Mouse (Mus musculus) testis, adult 2 months (tissue): ENCODE measurements around the gene Pkdcc.

ENCODE experiments used
- CTCF ChIP-seq: fragments of 200-500 bp; IDR thresholded peaks from 2 replicates; pipeline ENCODE4 v1.5.1; 2012; ENCODE audit warnings: low read depth, mild to moderate bottlenecking, inconsistent platforms, low read length, moderate library complexity; ENCODE audit not compliant: control insufficient read depth, insufficient read depth, insufficient replicate concordance
- POLR2A ChIP-seq: fragments of 200-500 bp; IDR thresholded peaks from 2 replicates; pipeline ENCODE4 v1.6.1; 2012; ENCODE audit warnings: low read depth, mild to moderate bottlenecking, inconsistent platforms, low read length, moderate library complexity; ENCODE audit not compliant: control insufficient read depth

GRCm38 (mm10) chr17:83222705-83223104, 7.6 kb downstream of the Pkdcc start:
- no peak for TF ChIP-seq CTCF
- no peak for TF ChIP-seq POLR2A
